Mouse (Mus musculus) E14TG2a.4 (cell line): ENCODE measurements around the gene Preb.

ENCODE experiments used
- H3K27me3 ChIP-seq: 2 replicates; pipeline ENCODE4 v1.6.1; 2014; ENCODE audit warnings: low read length, control low read depth; ENCODE audit not compliant: insufficient read depth
- H3K36me3 ChIP-seq: 2 replicates; pipeline ENCODE4 v1.6.1; 2014; ENCODE audit warnings: low read length, control low read depth; ENCODE audit not compliant: insufficient read depth
- H3K4me1 ChIP-seq: replicated peaks from 2 replicates; pipeline ENCODE4 v1.6.1; 2014; ENCODE audit warnings: low read depth, low read length, control low read depth
- H3K4me3 ChIP-seq: replicated peaks from 2 replicates; pipeline ENCODE4 v1.5.1; 2014; ENCODE audit warnings: mild to moderate bottlenecking, low read length
- H3K9me3 ChIP-seq: 2 replicates; pipeline ENCODE4 v1.6.1; 2014; ENCODE audit warnings: low read length, control low read depth
- CTCF ChIP-seq: conservative IDR thresholded peaks from 2 replicates; pipeline ENCODE4 v1.5.1; 2014; ENCODE audit warnings: low read length
- NANOG ChIP-seq: IDR thresholded peaks from 2 replicates; pipeline ENCODE4 v1.6.1; 2014; ENCODE audit warnings: borderline replicate concordance, low read length, mixed read lengths
- POU5F1 ChIP-seq: IDR thresholded peaks from 2 replicates; pipeline ENCODE4 v1.6.1; 2014; ENCODE audit warnings: low read length, borderline replicate concordance

Preb gene

DNA sequence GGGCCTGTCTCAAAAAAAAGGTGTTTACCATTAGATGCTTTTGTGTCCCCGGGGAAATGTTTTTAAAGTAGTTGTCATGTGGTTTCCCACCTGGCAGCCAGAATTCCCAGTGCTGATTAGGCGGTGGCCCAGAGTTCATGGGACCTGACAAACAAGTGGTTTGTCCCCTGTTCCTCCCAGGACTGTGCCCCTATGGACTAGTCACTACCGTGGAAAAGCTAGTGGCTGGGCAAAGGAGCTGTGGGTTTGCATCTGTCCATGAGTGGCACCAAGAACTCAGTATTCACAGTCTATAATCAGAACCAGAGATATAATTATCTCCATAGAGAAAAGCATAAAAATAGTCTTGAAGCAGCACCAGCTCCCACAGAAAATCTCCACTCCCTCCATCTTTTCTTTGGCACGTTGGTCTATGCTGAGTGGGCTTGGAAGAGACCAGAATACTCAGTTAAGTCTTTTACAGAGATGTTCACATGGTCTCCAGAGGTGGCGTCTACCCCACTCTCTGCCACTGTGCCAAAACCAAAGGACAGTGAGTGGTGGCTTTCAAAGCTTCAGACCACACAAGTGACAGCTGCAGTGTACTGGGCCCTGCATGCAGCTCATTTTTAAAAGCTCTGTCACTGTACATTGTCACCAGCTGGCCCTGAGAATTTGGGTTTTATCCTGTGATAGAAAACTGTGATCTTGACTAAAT, 33.0 kb upstream of the Preb start:
- 0 out of 2 replicates have a peak, but pooled peaks cover 1% of the 10 kb centered on the region for H3K4me1 ChIP-seq
- H3K9me3 ChIP-seq: no peaks in the 10 kb centered on the region
- H3K27me3 ChIP-seq: no peaks in the 10 kb centered on the region
- H3K4me3 ChIP-seq: no peak overlapping the region
- no peaks in the 10 kb centered on the region for H3K36me3 ChIP-seq
- TF ChIP-seq POU5F1 (no peak), CTCF (no peak), NANOG (no peak)

DNA sequence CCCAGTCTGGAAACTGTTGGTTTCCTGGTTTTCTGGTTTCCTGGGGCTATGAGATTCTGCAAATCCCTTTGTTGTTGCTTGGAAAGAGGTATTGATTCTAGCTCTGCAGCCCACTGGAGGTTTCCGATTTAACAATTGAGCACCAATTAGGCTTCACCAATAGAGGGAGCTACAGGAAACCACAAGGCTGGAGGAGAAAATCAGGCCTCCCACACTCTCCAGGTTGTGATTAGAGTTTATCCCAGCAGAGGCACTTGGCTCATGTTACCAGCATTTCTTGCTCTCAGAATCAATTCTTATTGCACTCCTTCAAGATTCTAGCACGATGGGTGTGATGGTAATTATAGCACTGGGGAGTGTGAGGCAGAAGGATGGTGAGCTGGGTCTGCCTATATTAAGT, 22.2 kb upstream of the Preb start:
- no peaks in the 10 kb centered on the region for H3K27me3 ChIP-seq
- H3K36me3 ChIP-seq: no peaks in the 10 kb centered on the region
- H3K4me3 ChIP-seq: no peak overlapping the region
- no peaks in the 10 kb centered on the region for H3K4me1 ChIP-seq
- TF ChIP-seq CTCF (peak; percentile 83), NANOG (no peak)
- no peaks in the 10 kb centered on the region for H3K9me3 ChIP-seq

DNA sequence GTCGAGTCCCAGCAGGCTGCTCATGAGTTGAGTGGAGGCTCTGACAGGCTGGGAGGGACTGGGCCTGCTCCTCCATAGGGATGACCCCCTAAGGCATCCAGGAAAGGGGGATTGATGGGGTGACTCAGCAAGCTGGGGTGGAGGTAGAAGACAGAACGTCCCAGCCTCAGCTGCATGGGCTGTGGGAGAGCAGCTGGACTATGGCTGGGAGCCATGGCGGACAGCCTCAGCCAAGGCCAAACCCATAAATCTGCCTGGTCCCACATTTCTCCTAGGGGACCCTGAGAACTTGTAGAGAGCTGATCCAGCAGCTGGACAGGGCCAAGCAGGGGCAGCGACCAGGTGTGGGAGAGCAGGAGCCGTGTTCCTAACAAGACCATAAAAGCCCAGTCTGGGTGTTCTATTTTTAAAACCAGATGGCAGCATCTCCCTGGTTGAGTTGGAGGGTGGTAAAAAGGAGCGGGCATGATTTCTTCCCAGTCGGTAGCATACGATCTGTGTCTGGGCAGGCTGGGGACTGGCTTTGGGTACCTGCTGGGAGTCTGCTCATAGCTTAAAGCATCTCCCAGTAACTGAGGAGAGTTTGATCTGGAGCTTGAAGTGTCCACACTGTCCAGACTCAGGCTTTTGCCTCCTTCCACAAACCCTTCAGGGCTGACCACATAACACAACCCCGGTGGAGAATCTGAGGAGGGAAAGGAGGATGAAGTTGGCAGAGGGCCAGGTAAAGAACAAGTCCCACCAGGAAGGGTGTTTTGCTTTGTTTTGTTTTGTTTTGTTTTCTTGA, 14.9 kb upstream of the Preb start:
- Histone ChIP-seq H3K36me3 (no peaks in the 10 kb centered on the region), H3K4me3 (no peak overlapping the region), H3K4me1 (peaks cover 10% of the 10 kb centered on the region), H3K27me3 (peaks cover 24% of the 10 kb centered on the region), H3K9me3 (no peaks in the 10 kb centered on the region)
- no peak for TF ChIP-seq NANOG
- no peak for TF ChIP-seq POU5F1
- no peak for TF ChIP-seq CTCF

DNA sequence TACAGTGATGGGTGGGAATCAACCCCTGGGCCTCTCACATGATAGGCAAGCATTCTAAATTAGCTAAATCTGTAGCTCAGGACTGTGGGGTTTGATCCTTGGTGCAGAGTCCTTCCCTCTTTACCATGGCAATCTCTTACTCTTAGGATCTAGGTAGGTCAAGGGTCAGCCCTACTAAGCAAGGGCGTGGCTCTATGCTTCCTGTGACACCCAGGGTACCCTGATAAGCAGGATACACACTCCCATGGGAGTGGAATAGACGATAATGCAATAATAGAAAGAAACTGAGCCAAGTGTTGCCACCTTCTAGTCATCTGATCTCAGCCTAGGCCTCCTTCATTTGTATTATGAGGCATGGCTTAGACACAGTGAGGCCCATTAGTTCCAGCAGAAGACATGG, 9.3 kb upstream of the Preb start:
- H3K36me3 ChIP-seq: no peaks in the 10 kb centered on the region
- H3K27me3 ChIP-seq: peaks cover 47% of the 10 kb centered on the region
- TF ChIP-seq NANOG (no peak), CTCF (no peak), POU5F1 (no peak)
- H3K9me3 ChIP-seq: peaks cover 7% of the 10 kb centered on the region
- peaks cover 20% of the 10 kb centered on the region for H3K4me1 ChIP-seq
- H3K4me3 ChIP-seq: no peak overlapping the region

DNA sequence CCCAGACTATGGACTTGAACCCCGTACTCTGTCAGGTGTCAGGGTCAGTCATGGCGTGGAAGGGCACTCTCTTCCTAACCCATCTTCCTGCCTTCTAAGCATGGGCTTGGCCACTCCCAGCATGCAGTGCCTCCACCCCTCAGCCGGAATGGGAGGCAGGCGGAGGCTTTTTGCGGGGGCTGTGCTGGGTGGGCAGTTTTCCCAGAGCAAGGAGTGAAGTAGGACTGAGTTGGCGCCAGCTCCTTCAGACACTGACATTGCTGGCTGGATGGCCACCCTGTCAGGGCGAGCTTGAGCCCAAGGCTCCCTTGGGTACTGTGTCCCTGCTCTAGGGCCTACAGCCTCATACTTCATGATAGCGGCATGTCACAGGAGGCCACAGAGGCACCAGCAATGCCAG, 8.3 kb upstream of the Preb start, which contains the start of gene Tcf23:
Tcf23 (plus strand) TSS at position 247 of the 400 bp plus-strand sequence.
- H3K4me1 ChIP-seq: peaks cover 20% of the 10 kb centered on the region
- H3K27me3 ChIP-seq: peaks cover 48% of the 10 kb centered on the region
- H3K9me3 ChIP-seq: peaks cover 7% of the 10 kb centered on the region
- no peak within 1 kb of the TSS for H3K4me3 ChIP-seq
- no peak for TF ChIP-seq NANOG
- no peak for TF ChIP-seq POU5F1
- no peak for TF ChIP-seq CTCF
- H3K36me3 ChIP-seq: no peaks in the 10 kb centered on the region

DNA sequence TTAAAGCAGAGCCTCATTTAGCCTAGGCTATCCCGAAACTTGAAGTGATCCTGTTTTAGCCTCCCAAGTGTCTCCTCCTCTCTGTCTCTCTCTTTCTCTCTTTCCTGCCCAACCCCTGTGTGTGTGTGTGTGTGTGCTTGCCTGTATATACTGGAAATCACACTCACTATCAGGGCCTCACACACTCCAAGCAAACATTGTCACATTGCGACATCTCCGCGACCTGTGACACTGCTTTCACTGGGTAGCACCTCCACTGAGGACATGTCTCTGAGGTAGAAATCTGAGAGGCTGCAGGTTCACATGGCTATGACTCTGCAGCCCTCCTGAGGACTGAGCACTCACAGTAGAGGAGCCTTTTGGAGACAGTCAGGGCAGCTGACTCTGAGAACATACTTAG, 6.0 kb upstream of the Preb start:
- H3K4me3 ChIP-seq: no peak overlapping the region
- peaks cover 38% of the 10 kb centered on the region for H3K27me3 ChIP-seq
- H3K36me3 ChIP-seq: no peaks in the 10 kb centered on the region
- peaks cover 20% of the 10 kb centered on the region for H3K4me1 ChIP-seq
- TF ChIP-seq CTCF: no peak
- TF ChIP-seq NANOG: no peak
- TF ChIP-seq POU5F1: no peak
- peaks cover 7% of the 10 kb centered on the region for H3K9me3 ChIP-seq

DNA sequence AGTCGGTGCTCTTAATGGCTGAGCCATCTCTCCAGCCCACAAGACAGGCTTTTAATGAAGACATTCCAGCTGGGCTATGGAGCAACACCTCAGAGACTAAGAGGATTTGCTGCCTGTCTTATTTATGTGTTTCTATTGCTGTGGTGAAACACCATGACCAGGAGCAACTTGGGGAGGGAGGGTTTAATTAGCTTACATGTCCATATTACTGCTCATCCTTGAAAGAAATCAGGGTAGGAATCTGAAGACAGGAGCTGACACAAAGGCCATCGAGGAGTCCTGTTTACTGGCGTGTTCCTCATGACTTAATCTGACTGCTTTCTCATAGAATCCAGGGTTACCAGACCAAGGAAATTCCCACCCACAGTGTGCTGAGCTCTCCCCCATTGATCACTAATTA, 3.8 kb upstream of the Preb start:
- TF ChIP-seq NANOG (no peak), POU5F1 (no peak), CTCF (no peak)
- peaks cover 14% of the 10 kb centered on the region for H3K4me1 ChIP-seq
- H3K9me3 ChIP-seq: no peaks in the 10 kb centered on the region

DNA sequence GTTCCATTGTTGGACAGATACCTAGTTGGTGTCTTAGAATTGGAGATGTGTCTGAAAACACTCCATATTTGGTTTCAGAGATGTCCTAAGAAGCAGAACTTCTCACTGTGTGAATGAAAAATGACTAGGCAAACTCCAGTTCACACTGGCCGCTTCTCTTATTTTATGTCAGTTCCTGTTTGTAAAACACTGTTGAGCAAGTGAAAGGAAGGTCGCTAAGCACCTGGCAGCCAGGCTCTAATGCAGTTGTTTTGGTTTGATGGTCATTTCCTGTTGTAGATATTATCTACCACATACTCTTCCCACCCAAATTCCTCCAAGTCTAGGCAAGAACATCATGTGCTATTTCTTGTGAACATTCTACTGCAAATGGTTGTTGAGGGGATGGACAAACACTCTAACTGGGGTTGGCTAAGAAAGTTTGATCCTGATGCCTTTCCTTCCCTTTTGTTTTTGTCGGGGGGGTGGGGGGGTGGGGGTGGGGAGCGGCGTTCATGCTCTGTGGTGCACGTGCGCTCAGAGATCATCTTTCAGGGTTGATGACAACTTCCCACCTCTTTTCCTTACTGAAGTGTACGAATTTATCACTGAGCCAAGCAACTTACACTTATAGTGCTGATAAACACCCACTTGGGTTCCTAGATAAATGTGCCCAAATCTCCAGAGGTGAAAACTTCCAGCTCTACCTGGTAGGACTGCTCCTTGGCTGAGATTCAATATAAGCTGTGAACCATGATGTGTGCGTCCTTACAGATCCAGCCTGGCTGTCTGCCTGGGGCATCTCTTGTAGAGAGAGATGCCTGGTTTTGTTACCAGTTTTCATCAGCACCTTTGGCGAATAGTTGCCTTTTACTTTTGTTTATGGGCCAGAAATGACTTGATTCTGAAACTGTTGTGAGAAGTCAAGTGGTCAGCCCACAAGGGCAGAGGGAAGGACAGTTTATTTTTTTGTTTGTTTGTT, 1.7 kb upstream of the Preb start:
- Histone ChIP-seq H3K27me3 (peaks cover 11% of the 10 kb centered on the region; the same call in 1 of the 2 replicates), H3K36me3 (peaks cover 23% of the 10 kb centered on the region), H3K9me3 (no peaks in the 10 kb centered on the region), H3K4me3 (no peak overlapping the region), H3K4me1 (peaks cover 20% of the 10 kb centered on the region)
- no peak for TF ChIP-seq NANOG
- TF ChIP-seq POU5F1: no peak
- no peak for TF ChIP-seq CTCF

More for the DNA sequence above, 3.8 kb upstream of the Preb start:
- Histone ChIP-seq H3K4me3 (no peak overlapping the region), H3K36me3 (peaks cover 4% of the 10 kb centered on the region), H3K27me3 (peaks cover 18% of the 10 kb centered on the region; the same call in 1 of the 2 replicates)
